Mouse (Mus musculus) hindbrain, embryonic 11.5 days (tissue): ENCODE results near the gene Otop3. TPM values are rescaled to one million over a fixed set of nuclear protein-coding genes. Genes with fewer than 3 reads are reported as not detected.

ENCODE experiments used
- ATAC-seq: fragments of 200-750 bp; cut with Nextera tagmentation; 2 replicates; pipeline ENCODE4 v1.8.0; 2017; ENCODE audit warnings: mild to moderate bottlenecking, moderate TSS enrichment, moderate library complexity; ENCODE audit not compliant: low FRiP score
- DNase-seq: peaks from one replicate; pipeline ENCODE4 v3.0.0-alpha.2; 2015; ENCODE audit warnings: low spot score
- H3K27ac ChIP-seq: fragments of 300-500 bp; sonication (generic); 2 replicates; pipeline ENCODE4 v1.5.1; 2014; ENCODE audit warnings: mild to moderate bottlenecking, low read depth, low read length
- H3K27me3 ChIP-seq: fragments of 300-500 bp; sonication (generic); 2 replicates; pipeline ENCODE4 v1.6.1; 2014; ENCODE audit warnings: mild to moderate bottlenecking, low read length, moderate library complexity, mixed read lengths; ENCODE audit not compliant: control insufficient read depth, insufficient read depth
- H3K36me3 ChIP-seq: fragments of 300-500 bp; sonication (generic); 2 replicates; pipeline ENCODE4 v1.6.1; 2014; ENCODE audit warnings: mild to moderate bottlenecking, low read length, moderate library complexity, mixed read lengths; ENCODE audit not compliant: control insufficient read depth, insufficient read depth
- H3K4me1 ChIP-seq: fragments of 300-500 bp; sonication (generic); replicated peaks from 2 replicates; pipeline ENCODE4 v1.6.1; 2014; ENCODE audit warnings: low read length, mixed read lengths; ENCODE audit not compliant: control insufficient read depth, insufficient read depth
- H3K4me2 ChIP-seq: fragments of 300-500 bp; sonication (generic); replicated peaks from 2 replicates; pipeline ENCODE4 v1.6.1; 2014; ENCODE audit warnings: mild to moderate bottlenecking, low read depth, low read length
- H3K4me3 ChIP-seq: fragments of 300-500 bp; sonication (generic); 2 replicates; pipeline ENCODE4 v1.5.1; 2014; ENCODE audit warnings: low read depth, low read length
- H3K9ac ChIP-seq: fragments of 300-500 bp; sonication (generic); 2 replicates; pipeline ENCODE4 v1.6.1; 2014; ENCODE audit warnings: low read depth, low read length
- H3K9me3 ChIP-seq: fragments of 300-500 bp; sonication (generic); 2 replicates; pipeline ENCODE4 v1.6.1; 2016; ENCODE audit warnings: low read length; ENCODE audit not compliant: control insufficient read depth
- WGBS: fragments of 180-500 bp; shearing (Covaris S2); extraction: QIAGEN DNeasy Blood & Tissue Kit; methylation state at CpG from one replicate; pipeline ENCODE4 v1.1.7; 2014; 5-methylcytosine and 5-hydroxymethylcytosine counted together
- polyA plus RNA-seq: library from polyadenylated mRNA; unstranded; fragments of >200 nt; fragmentation: Nextera tagmentation; extraction: Ambion mirVana; gene quantifications from 2 replicates; pipeline ENCODE4 v1.2.1, GENCODE M21; 2014

Otop3 gene
- polyA plus RNA-seq, 1 experiment from 2014 or later: 0.15 TPM

- H3K9me3 ChIP-seq: no peaks in the 10 kb centered on the region
- WGBS: 65% methylated on average over 14 of the region's 14 CpGs
- DNase-seq (no peak), ATAC-seq (no peak)
- H3K27me3 ChIP-seq: peaks cover 5% of the 10 kb centered on the region; the same call in 1 of the 2 replicates
- H3K36me3 ChIP-seq: no peaks in the 10 kb centered on the region
- H3K4me3 ChIP-seq: no peak overlapping the region
- peaks cover 5% of the 10 kb centered on the region; the same call in 1 of the 2 replicates for H3K4me1 ChIP-seq
- no peak overlapping the region for H3K9ac ChIP-seq
- no peak overlapping the region for H3K27ac ChIP-seq
- no peak overlapping the region for H3K4me2 ChIP-seq
These were observed 41.7 kb upstream of the Otop3 start for GRCm38 (mm10) chr11:115292631-115293375.

GRCm38 (mm10) chr11:115295939-115296338, 38.6 kb upstream of the Otop3 start:
- Histone ChIP-seq H3K9me3 (no peaks in the 10 kb centered on the region), H3K36me3 (no peaks in the 10 kb centered on the region), H3K4me2 (no peak overlapping the region), H3K27me3 (peaks cover 9% of the 10 kb centered on the region), H3K4me1 (peaks cover 5% of the 10 kb centered on the region; the same call in 1 of the 2 replicates), H3K27ac (no peak overlapping the region), H3K4me3 (no peak overlapping the region), H3K9ac (no peak overlapping the region)
- no peak for DNase-seq
- whole genome bisulfite sequencing: 91% methylated on average over 11 of the region's 11 CpGs
- no peak for ATAC-seq

GRCm38 (mm10) chr11:115296471-115297210, 37.9 kb upstream of the Otop3 start:
- no peak for ATAC-seq
- peaks cover 9% of the 10 kb centered on the region for H3K27me3 ChIP-seq
- H3K9ac ChIP-seq: peak overlapping the region; percentile 50; the same call in 1 of the 2 replicates

GRCm38 (mm10) chr11:115297214-115297826, 37.2 kb upstream of the Otop3 start, which contains the start of gene Fads6:
Gene Fads6 (minus strand): TSS chr11:115297663.
- DNase-seq (peak; percentile 64), ATAC-seq (peak; percentile 53)
- Histone ChIP-seq H3K4me3 (peak within 1 kb of the TSS; percentile 41), H3K4me2 (peak within 1 kb of the TSS; percentile 79), H3K9me3 (no peaks in the 10 kb centered on the region), H3K9ac (peak within 1 kb of the TSS; percentile 50; the same call in 1 of the 2 replicates), H3K27me3 (peaks cover 9% of the 10 kb centered on the region), H3K4me1 (peaks cover 5% of the 10 kb centered on the region; the same call in 1 of the 2 replicates), H3K27ac (peak within 1 kb of the TSS; percentile 27; the same call in 1 of the 2 replicates), H3K36me3 (no peaks in the 10 kb centered on the region)
- under 1% methylated on average over 44 of the region's 44 CpGs for WGBS

More at GRCm38 (mm10) chr11:115296471-115297210, 37.9 kb upstream of the Otop3 start:
- Histone ChIP-seq H3K36me3 (no peaks in the 10 kb centered on the region), H3K27ac (no peak overlapping the region), H3K4me3 (peak overlapping the region; percentile 41), H3K9me3 (no peaks in the 10 kb centered on the region), H3K4me2 (peak overlapping the region; percentile 79), H3K4me1 (peaks cover 5% of the 10 kb centered on the region; the same call in 1 of the 2 replicates)
- 57% methylated on average over 21 of the region's 21 CpGs for WGBS
- no peak for DNase-seq

- DNase-seq (no peak), ATAC-seq (no peak)
- H3K4me3 ChIP-seq: no peak overlapping the region
- H3K4me2 ChIP-seq: no peak overlapping the region
- no peaks in the 10 kb centered on the region for H3K9me3 ChIP-seq
- peaks cover 5% of the 10 kb centered on the region; the same call in 1 of the 2 replicates for H3K4me1 ChIP-seq
- no peak overlapping the region for H3K27ac ChIP-seq
- H3K9ac ChIP-seq: no peak overlapping the region
- peaks cover 9% of the 10 kb centered on the region for H3K27me3 ChIP-seq
- 69% methylated on average over 8 of the region's 8 CpGs for WGBS
- H3K36me3 ChIP-seq: no peaks in the 10 kb centered on the region
These were observed 36.4 kb upstream of the Otop3 start for GRCm38 (mm10) chr11:115298160-115298559.

- no peak for DNase-seq
- ATAC-seq: no peak
- no peak overlapping the region for H3K4me2 ChIP-seq
- H3K4me1 ChIP-seq: peaks cover 5% of the 10 kb centered on the region; the same call in 1 of the 2 replicates
- H3K27ac ChIP-seq: no peak overlapping the region
- H3K27me3 ChIP-seq: peaks cover 9% of the 10 kb centered on the region
- no peaks in the 10 kb centered on the region for H3K9me3 ChIP-seq
- WGBS: 83% methylated on average over 4 of the region's 4 CpGs
- H3K36me3 ChIP-seq: no peaks in the 10 kb centered on the region
- H3K4me3 ChIP-seq: no peak overlapping the region
- no peak overlapping the region for H3K9ac ChIP-seq
These were observed 33.8 kb upstream of the Otop3 start for GRCm38 (mm10) chr11:115300745-115301144.

GRCm38 (mm10) chr11:115301351-115301750, 33.2 kb upstream of the Otop3 start:
- DNase-seq: no peak
- Histone ChIP-seq H3K36me3 (no peaks in the 10 kb centered on the region), H3K4me3 (no peak overlapping the region), H3K4me2 (no peak overlapping the region), H3K9ac (no peak overlapping the region), H3K27ac (no peak overlapping the region), H3K9me3 (no peaks in the 10 kb centered on the region), H3K27me3 (peaks cover 8% of the 10 kb centered on the region), H3K4me1 (peaks cover 5% of the 10 kb centered on the region; the same call in 1 of the 2 replicates)
- WGBS: 85% methylated on average over 2 of the region's 2 CpGs
- no peak for ATAC-seq

GRCm38 (mm10) chr11:115303167-115303566, 31.4 kb upstream of the Otop3 start:
- ATAC-seq (no peak), DNase-seq (no peak)
- Histone ChIP-seq H3K27me3 (peaks cover 4% of the 10 kb centered on the region; the same call in 1 of the 2 replicates), H3K9ac (no peak overlapping the region), H3K4me1 (0 out of 2 replicates have a peak, but pooled peaks cover 2% of the 10 kb centered on the region), H3K27ac (no peak overlapping the region), H3K4me3 (no peak overlapping the region), H3K4me2 (no peak overlapping the region), H3K36me3 (no peaks in the 10 kb centered on the region), H3K9me3 (no peaks in the 10 kb centered on the region)
- WGBS: 82% methylated on average over 8 of the region's 8 CpGs
